Mouse (Mus musculus) E14TG2a.4 (cell line): ENCODE measurements at regions not wholly inside any gene's neighbourhood (a gene's known extent, or its start where the extent isn't known, plus 50 kb on each side); places are given as distances from the start of the nearest gene placed in this dataset.

Experiments
- H3K27me3 ChIP-seq: 2 replicates; pipeline ENCODE4 v1.6.1; 2014; ENCODE audit warnings: low read length, control low read depth; ENCODE audit not compliant: insufficient read depth
- H3K36me3 ChIP-seq: 2 replicates; pipeline ENCODE4 v1.6.1; 2014; ENCODE audit warnings: low read length, control low read depth; ENCODE audit not compliant: insufficient read depth
- H3K4me1 ChIP-seq: replicated peaks from 2 replicates; pipeline ENCODE4 v1.6.1; 2014; ENCODE audit warnings: low read depth, low read length, control low read depth
- H3K4me3 ChIP-seq: replicated peaks from 2 replicates; pipeline ENCODE4 v1.5.1; 2014; ENCODE audit warnings: mild to moderate bottlenecking, low read length
- H3K9me3 ChIP-seq: 2 replicates; pipeline ENCODE4 v1.6.1; 2014; ENCODE audit warnings: low read length, control low read depth
- CTCF ChIP-seq: conservative IDR thresholded peaks from 2 replicates; pipeline ENCODE4 v1.5.1; 2014; ENCODE audit warnings: low read length
- NANOG ChIP-seq: IDR thresholded peaks from 2 replicates; pipeline ENCODE4 v1.6.1; 2014; ENCODE audit warnings: borderline replicate concordance, low read length, mixed read lengths
- POU5F1 ChIP-seq: IDR thresholded peaks from 2 replicates; pipeline ENCODE4 v1.6.1; 2014; ENCODE audit warnings: low read length, borderline replicate concordance

DNA sequence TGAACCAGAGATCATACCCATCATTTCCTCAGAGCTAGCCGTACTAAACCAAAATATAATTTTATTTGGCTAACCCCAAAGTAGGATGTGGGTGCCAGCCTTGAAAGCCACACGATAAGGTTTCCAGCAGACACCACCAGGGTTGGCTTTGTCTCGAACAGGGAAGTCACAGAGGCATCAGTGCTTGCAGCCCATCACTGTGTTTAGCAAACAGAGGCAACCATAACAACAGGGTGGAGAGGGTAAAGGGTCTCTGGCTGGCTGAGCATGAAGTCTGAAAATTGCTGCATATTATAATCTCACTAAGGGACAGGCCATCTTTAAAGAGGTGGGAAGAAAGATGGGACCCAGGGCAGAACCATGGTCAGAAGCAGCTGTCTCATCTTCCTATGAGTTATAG is 552.3 kb upstream of the Btbd3 start:
- Histone ChIP-seq H3K4me3 (no peak overlapping the region), H3K9me3 (no peaks in the 10 kb centered on the region), H3K4me1 (no peaks in the 10 kb centered on the region), H3K27me3 (no peaks in the 10 kb centered on the region), H3K36me3 (no peaks in the 10 kb centered on the region)
- TF ChIP-seq POU5F1: no peak
- no peak for TF ChIP-seq NANOG
- TF ChIP-seq CTCF: no peak

DNA sequence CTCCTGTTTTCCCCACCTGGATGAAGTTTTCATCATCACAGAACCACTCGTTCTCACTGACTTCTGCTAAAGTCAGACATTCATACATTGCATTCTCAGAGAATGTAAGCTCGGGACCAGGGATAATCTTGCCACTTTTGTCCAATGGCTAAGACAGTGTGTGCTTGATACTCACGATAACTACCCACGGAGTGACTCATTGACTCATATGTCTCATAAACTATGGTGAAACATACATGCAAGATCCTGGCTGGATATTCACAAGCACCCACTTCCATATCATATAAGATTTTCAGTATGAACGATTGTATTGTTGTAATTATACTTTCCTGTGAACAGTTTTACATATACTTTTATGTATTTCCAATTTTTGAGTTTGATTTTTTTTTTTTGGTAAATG is 560.5 kb upstream of the Btbd3 start:
- no peaks in the 10 kb centered on the region for H3K9me3 ChIP-seq
- H3K36me3 ChIP-seq: no peaks in the 10 kb centered on the region
- no peak overlapping the region for H3K4me3 ChIP-seq
- no peaks in the 10 kb centered on the region for H3K27me3 ChIP-seq
- no peak for TF ChIP-seq NANOG
- TF ChIP-seq POU5F1: no peak
- no peak for TF ChIP-seq CTCF
- H3K4me1 ChIP-seq: no peaks in the 10 kb centered on the region

DNA sequence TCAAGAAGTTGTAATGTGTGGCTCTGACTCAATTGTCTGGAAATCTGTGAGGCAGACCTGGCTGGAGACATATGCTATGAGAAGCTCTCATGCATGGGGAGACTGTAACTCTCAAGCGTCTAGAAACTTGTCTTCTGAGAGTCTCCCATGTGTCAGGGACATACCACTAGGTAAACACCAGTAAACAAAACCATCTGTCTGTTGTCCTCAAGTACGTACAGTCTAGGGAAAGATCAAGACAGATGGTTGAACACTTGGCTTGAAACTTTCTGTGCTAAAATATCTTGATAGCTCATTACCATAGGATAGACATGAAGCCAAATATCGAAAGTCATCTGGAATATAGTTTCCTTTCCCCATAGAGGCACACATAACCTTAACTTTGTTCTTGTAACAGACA is 562.3 kb upstream of the Btbd3 start:
- H3K9me3 ChIP-seq: no peaks in the 10 kb centered on the region
- TF ChIP-seq POU5F1 (no peak), NANOG (no peak), CTCF (no peak)
- H3K4me3 ChIP-seq: no peak overlapping the region
- no peaks in the 10 kb centered on the region for H3K27me3 ChIP-seq
- no peaks in the 10 kb centered on the region for H3K4me1 ChIP-seq
- H3K36me3 ChIP-seq: no peaks in the 10 kb centered on the region

DNA sequence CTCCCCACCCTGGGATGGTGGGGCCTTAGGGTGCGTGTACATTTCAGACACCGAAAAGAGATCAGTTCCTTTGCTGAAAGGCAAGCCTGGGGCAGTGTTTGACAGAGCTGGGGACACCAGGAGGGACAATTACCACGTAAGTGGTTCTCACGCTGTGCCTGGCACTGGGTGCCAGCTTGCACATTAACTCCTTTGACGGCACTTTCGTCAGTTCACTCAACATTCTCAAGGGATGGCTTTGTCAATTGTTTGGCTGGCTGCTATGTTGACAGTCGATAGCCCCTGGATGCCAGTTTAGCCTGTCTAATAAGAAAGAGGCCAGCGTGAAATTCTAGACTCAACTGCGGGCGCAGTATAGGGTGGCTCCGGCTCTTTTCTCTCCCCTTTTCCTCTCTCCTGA is 569.2 kb upstream of the Btbd3 start:
- no peaks in the 10 kb centered on the region for H3K9me3 ChIP-seq

DNA sequence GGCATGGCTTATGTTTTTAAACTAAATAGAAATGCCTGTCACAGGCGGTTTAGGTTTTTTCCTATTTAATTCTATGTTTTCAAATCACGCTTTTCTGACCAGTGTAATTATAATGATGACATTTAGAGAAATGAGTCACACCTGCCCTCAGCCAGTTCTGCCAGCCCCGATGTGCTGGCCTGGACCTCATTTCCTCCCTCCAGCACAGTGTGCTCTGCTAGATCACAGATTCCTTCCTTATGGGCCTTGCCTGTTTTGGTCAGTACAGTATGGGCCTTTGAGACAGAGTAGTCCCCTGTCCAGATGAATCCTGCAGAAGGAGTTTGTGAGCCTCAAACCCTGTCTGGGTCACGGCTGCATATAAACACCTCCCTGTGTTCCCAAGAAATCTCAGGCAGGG is 569.6 kb upstream of the Btbd3 start:
- no peaks in the 10 kb centered on the region for H3K4me1 ChIP-seq
- no peak for TF ChIP-seq NANOG
- no peak for TF ChIP-seq CTCF
- no peak for TF ChIP-seq POU5F1
- H3K4me3 ChIP-seq: no peak overlapping the region
- H3K36me3 ChIP-seq: no peaks in the 10 kb centered on the region
- peaks cover 3% of the 10 kb centered on the region; the same call in 1 of the 2 replicates for H3K9me3 ChIP-seq
- no peaks in the 10 kb centered on the region for H3K27me3 ChIP-seq

More for the DNA sequence above, 569.2 kb upstream of the Btbd3 start:
- H3K4me1 ChIP-seq: no peaks in the 10 kb centered on the region
- H3K27me3 ChIP-seq: no peaks in the 10 kb centered on the region
- H3K4me3 ChIP-seq: no peak overlapping the region
- no peaks in the 10 kb centered on the region for H3K36me3 ChIP-seq
- TF ChIP-seq POU5F1 (no peak), CTCF (no peak), NANOG (no peak)

DNA sequence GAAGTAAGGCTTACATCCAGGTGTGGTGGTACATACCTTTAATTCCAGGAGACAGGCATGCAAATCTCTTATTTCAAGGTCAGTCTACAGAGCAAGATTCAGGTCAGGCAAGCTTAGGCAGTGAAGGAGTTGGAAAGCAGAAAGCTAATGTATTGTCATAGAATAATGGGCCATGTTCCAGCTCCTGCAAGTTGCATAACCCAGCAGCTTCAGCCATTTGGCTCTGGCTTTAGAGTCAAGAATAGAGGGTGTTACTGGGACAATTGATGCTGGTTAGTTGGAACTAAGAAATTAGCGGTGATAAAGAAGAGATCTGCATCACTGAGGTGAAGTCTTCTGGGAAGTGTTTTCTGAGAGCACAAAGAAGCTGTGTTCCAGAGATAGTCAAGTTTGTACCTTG is 565.3 kb upstream of the Jag1 start:
- H3K36me3 ChIP-seq: no peaks in the 10 kb centered on the region
- H3K27me3 ChIP-seq: no peaks in the 10 kb centered on the region
- H3K4me3 ChIP-seq: no peak overlapping the region
- peaks cover 5% of the 10 kb centered on the region; the same call in 1 of the 2 replicates for H3K9me3 ChIP-seq
- no peaks in the 10 kb centered on the region for H3K4me1 ChIP-seq
- TF ChIP-seq NANOG: no peak
- TF ChIP-seq POU5F1: no peak

DNA sequence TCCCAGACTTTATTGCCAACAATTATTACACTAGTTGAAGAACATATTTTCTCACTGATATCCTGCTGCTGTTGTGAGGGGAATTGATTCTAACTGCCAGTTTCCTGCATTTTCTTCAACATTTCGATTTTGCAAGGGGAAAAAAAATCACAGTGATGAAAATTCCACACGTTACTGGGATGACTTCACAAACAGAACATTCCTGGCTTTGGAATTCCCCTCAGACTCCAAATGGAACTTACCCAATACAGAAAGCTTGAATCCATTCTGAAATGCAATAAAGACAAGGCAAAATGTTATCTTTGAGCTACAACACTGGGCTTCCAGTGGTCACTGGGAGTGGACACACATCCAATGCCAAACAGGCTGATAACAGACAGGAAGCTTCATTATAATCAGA is 546.7 kb upstream of the Jag1 start:
- Histone ChIP-seq H3K27me3 (no peaks in the 10 kb centered on the region), H3K36me3 (no peaks in the 10 kb centered on the region), H3K4me1 (no peaks in the 10 kb centered on the region), H3K9me3 (no peaks in the 10 kb centered on the region), H3K4me3 (no peak overlapping the region)
- TF ChIP-seq CTCF (no peak), NANOG (no peak), POU5F1 (no peak)

DNA sequence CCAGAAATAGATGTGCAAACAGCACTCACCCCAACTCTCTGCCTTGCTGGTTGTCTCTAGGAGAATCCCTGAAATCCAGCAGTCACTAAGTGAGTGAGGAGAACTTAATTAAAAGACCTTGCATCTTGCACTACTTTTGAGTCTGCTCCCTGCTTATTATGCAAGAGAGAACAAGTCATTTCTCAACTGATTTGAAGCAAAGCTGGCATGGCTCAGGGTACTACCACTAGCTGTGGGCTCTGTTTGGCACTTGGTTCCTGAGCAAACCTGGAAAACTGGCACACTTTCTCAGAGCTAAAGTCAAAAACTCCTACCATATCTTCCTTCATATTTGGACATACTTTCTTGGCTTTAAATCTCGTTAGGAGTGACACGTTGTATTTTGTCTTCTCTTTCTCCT is 545.8 kb upstream of the Jag1 start:
- H3K4me1 ChIP-seq: no peaks in the 10 kb centered on the region
- H3K4me3 ChIP-seq: no peak overlapping the region
- H3K36me3 ChIP-seq: no peaks in the 10 kb centered on the region
- no peaks in the 10 kb centered on the region for H3K27me3 ChIP-seq
- TF ChIP-seq POU5F1 (no peak), NANOG (no peak), CTCF (no peak)
- no peaks in the 10 kb centered on the region for H3K9me3 ChIP-seq

DNA sequence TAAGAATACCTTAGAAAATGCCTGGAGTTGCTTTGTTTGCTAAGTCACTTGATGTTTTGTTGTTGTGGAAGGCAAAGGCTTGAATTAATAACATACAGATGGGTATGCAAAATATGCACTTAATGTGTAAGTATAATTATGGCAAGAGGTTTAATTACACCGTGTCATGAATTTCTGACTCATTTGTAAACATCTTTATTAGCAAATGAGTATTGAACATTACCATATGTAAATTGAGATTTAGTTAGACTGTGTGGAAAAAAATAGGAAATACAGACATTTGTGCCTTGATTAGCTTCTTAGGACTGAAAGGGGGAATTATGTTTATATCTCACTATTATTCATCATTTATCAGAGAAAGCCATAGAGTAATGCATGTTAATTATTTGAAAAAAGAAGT is 544.0 kb upstream of the Jag1 start:
- TF ChIP-seq CTCF: no peak
- TF ChIP-seq POU5F1: no peak
- TF ChIP-seq NANOG: no peak
- Histone ChIP-seq H3K36me3 (no peaks in the 10 kb centered on the region), H3K9me3 (no peaks in the 10 kb centered on the region), H3K4me1 (no peaks in the 10 kb centered on the region), H3K27me3 (no peaks in the 10 kb centered on the region), H3K4me3 (no peak overlapping the region)
